Mouse (Mus musculus): ENCODE measurements around the gene Cfap100. TPM values are rescaled to one million over a fixed set of nuclear protein-coding genes. Genes with fewer than 3 reads are reported as not detected.

Gene Cfap100
- polyA plus RNA-seq, 1 experiment from 2014 or later: 1.2 TPM

DNA sequence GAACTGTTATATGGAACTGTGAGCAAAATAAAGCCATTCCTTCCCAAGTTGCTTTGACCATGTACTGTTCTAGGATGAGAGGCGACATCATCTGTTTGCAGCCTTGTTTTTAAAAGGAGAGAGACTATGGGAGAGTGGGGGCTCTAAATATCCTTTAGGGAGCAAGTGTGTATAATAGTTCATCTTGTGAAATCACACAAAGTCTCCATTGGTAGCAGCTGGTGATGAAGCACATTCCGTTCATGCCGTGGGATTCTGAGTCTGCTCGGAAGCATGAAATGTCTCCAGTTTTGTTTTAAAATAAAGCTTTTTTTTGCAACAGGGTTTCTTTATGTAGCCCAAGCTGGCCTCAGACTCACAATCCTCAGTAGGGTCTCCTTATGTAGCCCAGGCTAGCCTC lies 2.6 kb downstream of the Cfap100 start:
- no peaks in the 10 kb centered on the region for H3K9me3 ChIP-seq (ENCODE audit: control insufficient read depth, low read length)
- H3K36me3 ChIP-seq (ENCODE audit: control insufficient read depth, insufficient read depth, low read length): no peaks in the 10 kb centered on the region
- no peak overlapping the region for H3K4me2 ChIP-seq (replicated peaks; ENCODE audit: low read depth, low read length)
- no peak for ATAC-seq (ENCODE audit: low FRiP score)
- no peak overlapping the region for H3K9ac ChIP-seq (ENCODE audit: low read depth, low read length)
- no peaks in the 10 kb centered on the region for H3K4me1 ChIP-seq (replicated peaks; ENCODE audit: control insufficient read depth, insufficient read depth, low read length)
- WGBS: 88% methylated on average over 4 of the region's 4 CpGs
- no peak overlapping the region for H3K27ac ChIP-seq (ENCODE audit: low read depth, low read length)
- no peak for DNase-seq (ENCODE audit: low spot score)
- no peak overlapping the region for H3K4me3 ChIP-seq (ENCODE audit: low read depth, low read length)
- peaks cover 2% of the 10 kb centered on the region; the same call in 1 of the 2 replicates for H3K27me3 ChIP-seq (ENCODE audit: control insufficient read depth, insufficient read depth, low read length)

DNA sequence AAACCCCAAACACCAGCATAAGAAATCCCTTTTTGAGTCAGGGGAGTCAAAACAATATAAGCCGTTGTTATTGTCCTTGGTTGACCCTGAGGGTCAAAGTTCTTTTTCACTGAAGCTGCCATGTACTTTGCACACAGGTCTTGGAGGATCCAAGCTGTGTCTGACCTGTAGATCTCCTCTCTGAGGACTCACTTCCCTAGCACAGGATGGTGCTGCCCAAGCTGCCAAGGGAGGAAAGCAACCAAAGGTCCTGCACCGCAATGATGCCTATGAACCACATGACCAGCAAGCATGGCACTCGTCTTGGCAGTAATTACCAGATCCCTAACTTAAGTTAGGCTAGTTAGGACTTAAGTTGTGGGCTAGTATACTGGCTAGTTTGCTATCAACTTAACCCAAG lies 3.2 kb downstream of the Cfap100 start:
- Histone ChIP-seq H3K36me3 (ENCODE audit: control insufficient read depth, insufficient read depth, low read length) (no peaks in the 10 kb centered on the region), H3K4me2 (replicated peaks; ENCODE audit: low read depth, low read length) (no peak overlapping the region), H3K4me1 (replicated peaks; ENCODE audit: control insufficient read depth, insufficient read depth, low read length) (no peaks in the 10 kb centered on the region), H3K4me3 (ENCODE audit: low read depth, low read length) (no peak overlapping the region), H3K9me3 (ENCODE audit: control insufficient read depth, low read length) (no peaks in the 10 kb centered on the region), H3K9ac (ENCODE audit: low read depth, low read length) (no peak overlapping the region), H3K27ac (ENCODE audit: low read depth, low read length) (no peak overlapping the region), H3K27me3 (ENCODE audit: control insufficient read depth, insufficient read depth, low read length) (peaks cover 2% of the 10 kb centered on the region; the same call in 1 of the 2 replicates)
- ATAC-seq (ENCODE audit: low FRiP score) (no peak), DNase-seq (ENCODE audit: low spot score) (no peak)
- WGBS: 81% methylated on average over 3 of the region's 3 CpGs

DNA sequence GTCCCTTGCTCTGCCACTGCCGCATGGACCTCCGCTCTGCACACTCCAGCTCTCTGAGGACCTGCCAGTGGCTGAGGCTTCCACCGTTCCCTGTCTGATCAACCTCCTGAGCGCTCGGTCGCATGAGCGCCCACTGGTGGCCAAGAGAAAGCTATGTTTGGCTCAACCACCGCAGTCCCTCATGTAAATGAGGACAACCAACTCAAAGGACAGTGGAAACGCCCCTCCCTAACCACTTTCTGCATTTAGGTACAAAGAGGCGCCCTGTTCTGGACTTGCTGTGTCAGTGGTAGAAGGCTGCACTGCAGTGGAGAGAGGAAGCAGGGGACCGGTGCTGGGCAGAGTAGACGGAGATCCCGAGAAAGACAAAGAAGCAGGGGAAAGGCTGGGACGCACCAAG lies 6.0 kb downstream of the Cfap100 start:
- 6% methylated on average over 14 of the region's 14 CpGs for WGBS
- H3K27me3 ChIP-seq (ENCODE audit: control insufficient read depth, insufficient read depth, low read length): peaks cover 2% of the 10 kb centered on the region; the same call in 1 of the 2 replicates
- no peaks in the 10 kb centered on the region for H3K36me3 ChIP-seq (ENCODE audit: control insufficient read depth, insufficient read depth, low read length)
- H3K4me3 ChIP-seq (ENCODE audit: low read depth, low read length): 0 out of 2 replicates have a peak overlapping the region, but pooled peaks have one; percentile 10
- no peaks in the 10 kb centered on the region for H3K9me3 ChIP-seq (ENCODE audit: control insufficient read depth, low read length)
- no peaks in the 10 kb centered on the region for H3K4me1 ChIP-seq (replicated peaks; ENCODE audit: control insufficient read depth, insufficient read depth, low read length)
- ATAC-seq (ENCODE audit: low FRiP score) (peak; percentile 86), DNase-seq (ENCODE audit: low spot score) (peak; percentile 91)
- H3K9ac ChIP-seq (ENCODE audit: low read depth, low read length): peak overlapping the region; percentile 53
- H3K27ac ChIP-seq (ENCODE audit: low read depth, low read length): no peak overlapping the region
- H3K4me2 ChIP-seq (replicated peaks; ENCODE audit: low read depth, low read length): peak overlapping the region; percentile 43

DNA sequence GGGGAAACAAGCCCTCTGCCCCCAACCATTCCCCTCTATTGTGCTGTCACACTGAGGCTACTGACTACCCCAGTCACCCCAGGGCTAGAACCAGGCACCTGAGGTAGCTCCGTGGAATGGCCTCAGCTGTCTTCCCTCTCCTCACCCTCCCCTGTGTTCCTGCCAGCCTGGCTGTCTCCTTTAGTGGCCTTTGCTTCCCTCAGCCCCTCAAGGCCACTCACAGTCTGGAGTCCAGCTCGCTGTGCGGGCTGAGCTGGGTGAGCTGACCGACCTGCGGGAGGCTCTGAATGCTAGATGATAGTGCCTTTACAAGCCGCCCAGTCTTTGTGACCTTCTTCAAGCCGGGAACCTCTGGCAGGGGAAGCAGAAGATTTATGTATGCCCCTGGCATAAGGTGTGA lies 16.7 kb downstream of the Cfap100 start:
- DNase-seq (ENCODE audit: low spot score) (no peak), ATAC-seq (ENCODE audit: low FRiP score) (no peak)
- Histone ChIP-seq H3K36me3 (ENCODE audit: control insufficient read depth, insufficient read depth, low read length) (no peaks in the 10 kb centered on the region), H3K27me3 (ENCODE audit: control insufficient read depth, insufficient read depth, low read length) (no peaks in the 10 kb centered on the region), H3K4me1 (replicated peaks; ENCODE audit: control insufficient read depth, insufficient read depth, low read length) (no peaks in the 10 kb centered on the region), H3K9ac (ENCODE audit: low read depth, low read length) (no peak overlapping the region), H3K4me3 (ENCODE audit: low read depth, low read length) (no peak overlapping the region), H3K27ac (ENCODE audit: low read depth, low read length) (no peak overlapping the region), H3K9me3 (ENCODE audit: control insufficient read depth, low read length) (no peaks in the 10 kb centered on the region), H3K4me2 (replicated peaks; ENCODE audit: low read depth, low read length) (no peak overlapping the region)
- 86% methylated on average over 7 of the region's 7 CpGs for WGBS

DNA sequence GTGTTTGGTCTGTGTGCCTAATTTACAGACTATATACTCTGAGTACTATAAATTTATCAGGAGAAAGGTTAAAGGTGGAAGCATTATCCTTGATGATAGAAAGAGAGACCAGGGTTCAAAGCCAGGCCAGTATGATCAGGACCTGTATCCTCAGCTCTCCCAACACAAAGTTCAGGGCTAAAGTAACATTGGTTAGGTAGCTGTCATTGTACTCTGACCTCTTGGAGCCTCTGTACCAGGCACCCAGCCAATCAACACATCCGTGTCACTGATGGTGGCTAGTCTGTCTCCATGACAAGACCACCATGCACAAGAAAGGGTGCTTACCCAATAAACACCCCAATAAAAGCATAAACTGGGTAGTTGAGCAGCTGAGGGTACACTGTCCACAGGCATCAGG lies 17.6 kb downstream of the Cfap100 start:
- 92% methylated on average over 1 of the region's 1 CpGs for WGBS
- Histone ChIP-seq H3K4me3 (ENCODE audit: low read depth, low read length) (no peak overlapping the region), H3K4me2 (replicated peaks; ENCODE audit: low read depth, low read length) (no peak overlapping the region), H3K36me3 (ENCODE audit: control insufficient read depth, insufficient read depth, low read length) (no peaks in the 10 kb centered on the region), H3K4me1 (replicated peaks; ENCODE audit: control insufficient read depth, insufficient read depth, low read length) (no peaks in the 10 kb centered on the region), H3K9me3 (ENCODE audit: control insufficient read depth, low read length) (no peaks in the 10 kb centered on the region), H3K9ac (ENCODE audit: low read depth, low read length) (no peak overlapping the region), H3K27me3 (ENCODE audit: control insufficient read depth, insufficient read depth, low read length) (no peaks in the 10 kb centered on the region), H3K27ac (ENCODE audit: low read depth, low read length) (no peak overlapping the region)
- no peak for ATAC-seq (ENCODE audit: low FRiP score)
- no peak for DNase-seq (ENCODE audit: low spot score)

DNA sequence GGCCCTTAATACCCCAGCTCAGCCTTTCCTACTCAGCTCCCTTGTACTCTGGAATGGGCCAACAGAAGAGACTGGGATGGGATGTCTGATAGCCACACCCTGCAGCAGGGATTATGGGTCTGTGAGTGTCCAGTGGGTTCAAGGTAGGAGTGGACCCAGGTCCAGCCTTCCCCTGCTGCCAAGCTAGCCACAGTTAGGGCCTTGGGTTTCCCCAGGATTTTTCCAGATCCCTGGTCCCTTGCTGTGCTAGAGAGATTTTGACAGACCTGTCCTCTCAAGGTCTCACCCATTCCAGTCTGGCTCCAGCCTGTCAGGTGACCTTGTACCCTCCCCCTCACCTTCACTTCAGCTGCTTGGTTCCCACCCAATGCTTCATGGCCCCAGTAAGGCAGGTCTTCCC lies 20.0 kb downstream of the Cfap100 start:
- Histone ChIP-seq H3K4me3 (ENCODE audit: low read depth, low read length) (no peak overlapping the region), H3K27me3 (ENCODE audit: control insufficient read depth, insufficient read depth, low read length) (no peaks in the 10 kb centered on the region), H3K4me2 (replicated peaks; ENCODE audit: low read depth, low read length) (no peak overlapping the region), H3K9ac (ENCODE audit: low read depth, low read length) (no peak overlapping the region), H3K9me3 (ENCODE audit: control insufficient read depth, low read length) (no peaks in the 10 kb centered on the region), H3K36me3 (ENCODE audit: control insufficient read depth, insufficient read depth, low read length) (no peaks in the 10 kb centered on the region), H3K4me1 (replicated peaks; ENCODE audit: control insufficient read depth, insufficient read depth, low read length) (no peaks in the 10 kb centered on the region), H3K27ac (ENCODE audit: low read depth, low read length) (no peak overlapping the region)
- DNase-seq (ENCODE audit: low spot score) (no peak), ATAC-seq (ENCODE audit: low FRiP score) (no peak)

DNA sequence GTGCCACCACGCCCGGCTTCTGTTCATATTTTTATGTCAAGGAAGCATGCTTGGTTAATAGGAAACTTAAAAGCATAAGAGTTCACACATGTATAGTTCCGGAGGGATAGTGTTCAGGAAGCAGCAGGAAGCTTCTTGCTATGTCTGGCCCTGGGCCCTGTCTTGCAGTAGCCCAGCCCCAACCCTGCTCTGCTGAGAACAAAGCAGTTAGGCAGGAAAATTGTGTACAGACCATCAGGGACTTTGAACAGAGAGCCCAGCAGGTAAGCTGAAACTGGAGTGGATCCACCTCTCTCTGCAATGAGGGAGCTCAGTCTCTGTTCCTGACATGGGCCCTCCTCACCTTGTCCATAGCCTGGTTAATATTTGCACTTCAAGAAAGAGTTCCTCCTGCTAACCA lies 31.3 kb downstream of the Cfap100 start:
- 95% methylated on average over 3 of the region's 3 CpGs for WGBS
- Histone ChIP-seq H3K4me2 (replicated peaks; ENCODE audit: low read depth, low read length) (no peak overlapping the region), H3K27me3 (ENCODE audit: control insufficient read depth, insufficient read depth, low read length) (no peaks in the 10 kb centered on the region), H3K9me3 (ENCODE audit: control insufficient read depth, low read length) (no peaks in the 10 kb centered on the region), H3K9ac (ENCODE audit: low read depth, low read length) (no peak overlapping the region), H3K4me3 (ENCODE audit: low read depth, low read length) (no peak overlapping the region), H3K36me3 (ENCODE audit: control insufficient read depth, insufficient read depth, low read length) (peaks cover 2% of the 10 kb centered on the region; the same call in 1 of the 2 replicates), H3K4me1 (replicated peaks; ENCODE audit: control insufficient read depth, insufficient read depth, low read length) (no peaks in the 10 kb centered on the region), H3K27ac (ENCODE audit: low read depth, low read length) (no peak overlapping the region)
- no peak for DNase-seq (ENCODE audit: low spot score)
- no peak for ATAC-seq (ENCODE audit: low FRiP score)

DNA sequence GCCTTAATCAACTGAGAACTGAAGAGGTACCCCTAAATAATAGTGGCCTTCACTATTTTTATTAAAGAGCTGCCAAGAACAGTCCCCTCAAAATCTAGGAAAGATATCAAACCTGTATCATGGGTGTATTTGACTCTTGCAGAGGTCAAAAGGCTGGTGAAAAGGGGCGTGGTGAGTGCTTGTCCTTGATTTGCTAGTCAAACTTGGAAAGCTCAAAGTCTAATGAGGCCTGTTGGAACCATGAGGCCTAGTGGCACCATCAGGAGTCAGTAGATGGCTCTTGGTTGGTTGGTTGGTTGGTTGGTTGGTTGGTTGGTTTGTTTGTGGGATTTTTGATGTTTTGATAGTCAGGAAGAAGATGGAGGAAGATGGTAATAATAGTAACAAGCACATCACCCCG lies 32.8 kb downstream of the Cfap100 start:
- no peak for DNase-seq (ENCODE audit: low spot score)
- H3K27me3 ChIP-seq (ENCODE audit: control insufficient read depth, insufficient read depth, low read length): no peaks in the 10 kb centered on the region
- no peaks in the 10 kb centered on the region for H3K36me3 ChIP-seq (ENCODE audit: control insufficient read depth, insufficient read depth, low read length)
- no peak for ATAC-seq (ENCODE audit: low FRiP score)
- H3K4me1 ChIP-seq (replicated peaks; ENCODE audit: control insufficient read depth, insufficient read depth, low read length): no peaks in the 10 kb centered on the region
- H3K27ac ChIP-seq (ENCODE audit: low read depth, low read length): no peak overlapping the region
- 96% methylated on average over 2 of the region's 2 CpGs for WGBS
- no peak overlapping the region for H3K4me2 ChIP-seq (replicated peaks; ENCODE audit: low read depth, low read length)
- H3K9ac ChIP-seq (ENCODE audit: low read depth, low read length): no peak overlapping the region
- no peak overlapping the region for H3K4me3 ChIP-seq (ENCODE audit: low read depth, low read length)
- no peaks in the 10 kb centered on the region for H3K9me3 ChIP-seq (ENCODE audit: control insufficient read depth, low read length)

DNA sequence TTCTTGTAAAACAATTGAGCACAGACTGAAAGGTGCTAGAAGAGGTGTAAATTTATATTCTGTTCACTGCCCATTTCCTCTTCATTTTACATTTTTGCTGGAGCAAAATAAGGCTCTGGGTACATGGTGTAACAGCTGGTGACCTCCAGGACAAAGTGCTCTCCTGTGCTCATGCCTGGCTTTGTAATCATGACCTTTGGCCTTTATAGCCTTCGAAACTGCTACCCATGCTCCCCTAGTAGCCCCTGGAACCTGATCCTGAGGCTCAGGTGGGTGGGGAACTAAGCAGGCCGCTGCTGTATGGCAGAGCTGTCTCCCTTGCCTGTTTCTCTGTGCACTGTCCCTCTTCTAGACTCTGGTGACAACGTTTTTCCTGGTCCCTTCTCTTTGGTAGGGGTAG lies 34.6 kb downstream of the Cfap100 start:
- H3K4me1 ChIP-seq (replicated peaks; ENCODE audit: control insufficient read depth, insufficient read depth, low read length): no peaks in the 10 kb centered on the region
- DNase-seq (ENCODE audit: low spot score): no peak
- no peak for ATAC-seq (ENCODE audit: low FRiP score)
- H3K36me3 ChIP-seq (ENCODE audit: control insufficient read depth, insufficient read depth, low read length): no peaks in the 10 kb centered on the region
- no peak overlapping the region for H3K4me2 ChIP-seq (replicated peaks; ENCODE audit: low read depth, low read length)
- H3K9me3 ChIP-seq (ENCODE audit: control insufficient read depth, low read length): no peaks in the 10 kb centered on the region
- no peak overlapping the region for H3K27ac ChIP-seq (ENCODE audit: low read depth, low read length)
- H3K9ac ChIP-seq (ENCODE audit: low read depth, low read length): no peak overlapping the region
- no peaks in the 10 kb centered on the region for H3K27me3 ChIP-seq (ENCODE audit: control insufficient read depth, insufficient read depth, low read length)
- WGBS: 63% methylated on average over 3 of the region's 3 CpGs
- no peak overlapping the region for H3K4me3 ChIP-seq (ENCODE audit: low read depth, low read length)
